Mouse (Mus musculus): ENCODE results near the gene Gm26602. TPM values are rescaled to one million over a fixed set of nuclear protein-coding genes. Genes with fewer than 3 reads are reported as not detected.
A peak's percentile ranks its signal among the peaks of the same experiment; 100 is the strongest.

Gene Gm26602
- polyA plus RNA-seq, 1 experiment from 2014 or later, result 7.4 TPM

- no peak overlapping the region for H3K4me2 ChIP-seq
- no peaks in the 10 kb centered on the region for H3K9me3 ChIP-seq (ENCODE audit: control insufficient read depth, low read length)
- peaks cover 11% of the 10 kb centered on the region for H3K27me3 ChIP-seq (replicated peaks; ENCODE audit: control insufficient read depth, insufficient read depth, low read length)
- H3K27ac ChIP-seq (ENCODE audit: low read depth, low read length), result no peak overlapping the region
- H3K9ac ChIP-seq (ENCODE audit: low read depth, low read length), result no peak overlapping the region
- WGBS, result 87% methylated on average over 8 of the region's 8 CpGs
- peaks cover 9% of the 10 kb centered on the region for H3K4me1 ChIP-seq (replicated peaks; ENCODE audit: control insufficient read depth, insufficient read depth, low read length)
- ATAC-seq (replicated peaks; ENCODE audit: low FRiP score), result no peak
- H3K4me3 ChIP-seq (ENCODE audit: low read depth, low read length), result no peak overlapping the region
- no peak for DNase-seq (ENCODE audit: low spot score)
- H3K36me3 ChIP-seq (ENCODE audit: control insufficient read depth, insufficient read depth, low read length), result no peaks in the 10 kb centered on the region
These were observed 38.8 kb upstream of the Gm26602 start for GRCm38 (mm10) chr10:79871845-79872244.

GRCm38 (mm10) chr10:79872862-79873261 is 37.8 kb upstream of the Gm26602 start:
- Histone ChIP-seq H3K36me3 (ENCODE audit: control insufficient read depth, insufficient read depth, low read length) (no peaks in the 10 kb centered on the region), H3K9me3 (ENCODE audit: control insufficient read depth, low read length) (no peaks in the 10 kb centered on the region), H3K27me3 (replicated peaks; ENCODE audit: control insufficient read depth, insufficient read depth, low read length) (peaks cover 11% of the 10 kb centered on the region), H3K27ac (ENCODE audit: low read depth, low read length) (no peak overlapping the region), H3K4me1 (replicated peaks; ENCODE audit: control insufficient read depth, insufficient read depth, low read length) (peaks cover 16% of the 10 kb centered on the region), H3K4me2 (peak overlapping the region; percentile 75), H3K4me3 (ENCODE audit: low read depth, low read length) (peak overlapping the region; percentile 0; the same call in 1 of the 2 replicates), H3K9ac (ENCODE audit: low read depth, low read length) (no peak overlapping the region)
- no peak for ATAC-seq (replicated peaks; ENCODE audit: low FRiP score)
- WGBS, result 37% methylated on average over 3 of the region's 3 CpGs
- DNase-seq (ENCODE audit: low spot score), result no peak

GRCm38 (mm10) chr10:79873313-79873712 is 37.3 kb upstream of the Gm26602 start:
- WGBS, result 12% methylated on average over 6 of the region's 6 CpGs
- H3K9ac ChIP-seq (ENCODE audit: low read depth, low read length), result no peak overlapping the region

GRCm38 (mm10) chr10:79873715-79874289 is 36.9 kb upstream of the Gm26602 start:
- Histone ChIP-seq H3K9ac (ENCODE audit: low read depth, low read length) (peak overlapping the region; percentile 58), H3K9me3 (ENCODE audit: control insufficient read depth, low read length) (no peaks in the 10 kb centered on the region), H3K4me3 (ENCODE audit: low read depth, low read length) (peak overlapping the region; percentile 53), H3K4me2 (peak overlapping the region; percentile 75), H3K27me3 (replicated peaks; ENCODE audit: control insufficient read depth, insufficient read depth, low read length) (peaks cover 11% of the 10 kb centered on the region), H3K4me1 (replicated peaks; ENCODE audit: control insufficient read depth, insufficient read depth, low read length) (peaks cover 16% of the 10 kb centered on the region), H3K27ac (ENCODE audit: low read depth, low read length) (peak overlapping the region; percentile 2; the same call in 1 of the 2 replicates), H3K36me3 (ENCODE audit: control insufficient read depth, insufficient read depth, low read length) (no peaks in the 10 kb centered on the region)
- ATAC-seq (replicated peaks; ENCODE audit: low FRiP score) (peak; percentile 10; the same call in 1 of the 2 replicates), DNase-seq (ENCODE audit: low spot score) (peak; percentile 34)
- 4% methylated on average over 22 of the region's 26 CpGs for WGBS

More at GRCm38 (mm10) chr10:79873313-79873712, 37.3 kb upstream of the Gm26602 start:
- Histone ChIP-seq H3K4me3 (ENCODE audit: low read depth, low read length) (peak overlapping the region; percentile 53), H3K4me1 (replicated peaks; ENCODE audit: control insufficient read depth, insufficient read depth, low read length) (peaks cover 16% of the 10 kb centered on the region), H3K4me2 (peak overlapping the region; percentile 75), H3K27me3 (replicated peaks; ENCODE audit: control insufficient read depth, insufficient read depth, low read length) (peaks cover 11% of the 10 kb centered on the region), H3K36me3 (ENCODE audit: control insufficient read depth, insufficient read depth, low read length) (no peaks in the 10 kb centered on the region), H3K27ac (ENCODE audit: low read depth, low read length) (no peak overlapping the region), H3K9me3 (ENCODE audit: control insufficient read depth, low read length) (no peaks in the 10 kb centered on the region)
- DNase-seq (ENCODE audit: low spot score) (no peak), ATAC-seq (replicated peaks; ENCODE audit: low FRiP score) (no peak)

GRCm38 (mm10) chr10:79874290-79874862 is 36.3 kb upstream of the Gm26602 start, which contains the start of the genes Prtn3 and Plppr3:
Gene Prtn3 (plus strand): TSS chr10:79874476.
Gene Plppr3 (minus strand): TSS chr10:79874634.
- Histone ChIP-seq H3K9me3 (ENCODE audit: control insufficient read depth, low read length) (no peaks in the 10 kb centered on the region), H3K4me3 (ENCODE audit: low read depth, low read length) (peak within 1 kb of the TSS; percentile 53), H3K9ac (ENCODE audit: low read depth, low read length) (peak within 1 kb of the TSS; percentile 58), H3K4me1 (replicated peaks; ENCODE audit: control insufficient read depth, insufficient read depth, low read length) (peaks cover 16% of the 10 kb centered on the region), H3K27ac (ENCODE audit: low read depth, low read length) (peak within 1 kb of the TSS; percentile 32), H3K27me3 (replicated peaks; ENCODE audit: control insufficient read depth, insufficient read depth, low read length) (peaks cover 11% of the 10 kb centered on the region), H3K36me3 (ENCODE audit: control insufficient read depth, insufficient read depth, low read length) (no peaks in the 10 kb centered on the region), H3K4me2 (peak within 1 kb of the TSS; percentile 75)
- DNase-seq (ENCODE audit: low spot score) (peak; percentile 66), ATAC-seq (replicated peaks; ENCODE audit: low FRiP score) (peak; percentile 46; the same call in 1 of the 2 replicates)
- 2% methylated on average over 57 of the region's 57 CpGs for WGBS

GRCm38 (mm10) chr10:79877174-79877573 is 33.5 kb upstream of the Gm26602 start:
- Histone ChIP-seq H3K9ac (ENCODE audit: low read depth, low read length) (no peak overlapping the region), H3K4me1 (replicated peaks; ENCODE audit: control insufficient read depth, insufficient read depth, low read length) (peaks cover 36% of the 10 kb centered on the region), H3K4me2 (peak overlapping the region; percentile 41), H3K27ac (ENCODE audit: low read depth, low read length) (no peak overlapping the region), H3K4me3 (ENCODE audit: low read depth, low read length) (no peak overlapping the region), H3K27me3 (replicated peaks; ENCODE audit: control insufficient read depth, insufficient read depth, low read length) (peaks cover 11% of the 10 kb centered on the region), H3K36me3 (ENCODE audit: control insufficient read depth, insufficient read depth, low read length) (no peaks in the 10 kb centered on the region), H3K9me3 (ENCODE audit: control insufficient read depth, low read length) (no peaks in the 10 kb centered on the region)
- no peak for DNase-seq (ENCODE audit: low spot score)
- ATAC-seq (replicated peaks; ENCODE audit: low FRiP score), result no peak
- WGBS, result 36% methylated on average over 1 of the region's 1 CpGs

- no peak overlapping the region for H3K4me3 ChIP-seq (ENCODE audit: low read depth, low read length)
- H3K27me3 ChIP-seq (replicated peaks; ENCODE audit: control insufficient read depth, insufficient read depth, low read length), result peaks cover 12% of the 10 kb centered on the region
- H3K27ac ChIP-seq (ENCODE audit: low read depth, low read length), result peak overlapping the region; percentile 59
- no peaks in the 10 kb centered on the region for H3K9me3 ChIP-seq (ENCODE audit: control insufficient read depth, low read length)
- WGBS, result 32% methylated on average over 12 of the region's 12 CpGs
- no peak for ATAC-seq (replicated peaks; ENCODE audit: low FRiP score)
- no peaks in the 10 kb centered on the region for H3K36me3 ChIP-seq (ENCODE audit: control insufficient read depth, insufficient read depth, low read length)
- H3K4me1 ChIP-seq (replicated peaks; ENCODE audit: control insufficient read depth, insufficient read depth, low read length), result peaks cover 42% of the 10 kb centered on the region
- H3K9ac ChIP-seq (ENCODE audit: low read depth, low read length), result peak overlapping the region; percentile 7; the same call in 1 of the 2 replicates
- peak overlapping the region; percentile 41 for H3K4me2 ChIP-seq
- no peak for DNase-seq (ENCODE audit: low spot score)
These were observed 32.9 kb upstream of the Gm26602 start for GRCm38 (mm10) chr10:79877757-79878156.

- no peak for ATAC-seq (replicated peaks; ENCODE audit: low FRiP score)
- H3K36me3 ChIP-seq (ENCODE audit: control insufficient read depth, insufficient read depth, low read length), result no peaks in the 10 kb centered on the region
These were observed 31.1 kb upstream of the Gm26602 start for GRCm38 (mm10) chr10:79879527-79879926.

More at GRCm38 (mm10) chr10:79879527-79879926, 31.1 kb upstream of the Gm26602 start:
- DNase-seq (ENCODE audit: low spot score), result no peak
- Histone ChIP-seq H3K4me3 (ENCODE audit: low read depth, low read length) (no peak overlapping the region), H3K9ac (ENCODE audit: low read depth, low read length) (no peak overlapping the region), H3K4me1 (replicated peaks; ENCODE audit: control insufficient read depth, insufficient read depth, low read length) (peaks cover 42% of the 10 kb centered on the region), H3K27ac (ENCODE audit: low read depth, low read length) (no peak overlapping the region), H3K4me2 (no peak overlapping the region), H3K9me3 (ENCODE audit: control insufficient read depth, low read length) (no peaks in the 10 kb centered on the region), H3K27me3 (replicated peaks; ENCODE audit: control insufficient read depth, insufficient read depth, low read length) (peaks cover 8% of the 10 kb centered on the region)
- WGBS, result 25% methylated on average over 3 of the region's 3 CpGs
